Mouse (Mus musculus): ENCODE measurements around the gene Efnb2. TPM values are rescaled to one million over a fixed set of nuclear protein-coding genes. Genes with fewer than 3 reads are reported as not detected.

The Efnb2 gene
- polyA plus RNA-seq, 1 experiment = 89.3 TPM

DNA sequence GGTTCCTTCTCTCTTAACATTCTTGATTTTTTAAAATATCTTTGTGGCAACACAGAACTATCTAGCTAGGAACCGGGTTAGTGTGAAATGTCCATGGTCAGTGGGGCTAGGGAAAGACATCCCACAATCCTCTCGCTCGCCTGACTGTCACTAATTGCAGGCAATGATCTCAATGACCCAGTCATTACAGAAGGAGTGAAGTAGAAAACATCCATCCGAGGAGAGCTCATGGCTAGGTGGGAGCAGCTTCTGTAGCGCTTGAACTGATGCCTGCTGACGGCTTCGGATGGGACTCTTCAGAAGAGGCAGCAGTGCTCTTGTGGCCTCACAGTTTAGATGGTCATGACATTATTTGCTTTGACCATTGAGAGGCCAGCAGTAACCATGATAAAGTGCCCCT lies 29.6 kb downstream of the Efnb2 start:
- TF ChIP-seq CTCF (IDR thresholded peaks at IDR 0.05; ENCODE audit: borderline replicate concordance, extremely low read depth, insufficient read depth, insufficient read length) (no peak), POLR2A (IDR thresholded peaks at IDR 0.05; ENCODE audit: borderline replicate concordance, extremely low read depth, insufficient read depth, insufficient read length, poor library complexity, severe bottlenecking) (no peak)
- DNase-seq (ENCODE audit: low read depth) = no peak

DNA sequence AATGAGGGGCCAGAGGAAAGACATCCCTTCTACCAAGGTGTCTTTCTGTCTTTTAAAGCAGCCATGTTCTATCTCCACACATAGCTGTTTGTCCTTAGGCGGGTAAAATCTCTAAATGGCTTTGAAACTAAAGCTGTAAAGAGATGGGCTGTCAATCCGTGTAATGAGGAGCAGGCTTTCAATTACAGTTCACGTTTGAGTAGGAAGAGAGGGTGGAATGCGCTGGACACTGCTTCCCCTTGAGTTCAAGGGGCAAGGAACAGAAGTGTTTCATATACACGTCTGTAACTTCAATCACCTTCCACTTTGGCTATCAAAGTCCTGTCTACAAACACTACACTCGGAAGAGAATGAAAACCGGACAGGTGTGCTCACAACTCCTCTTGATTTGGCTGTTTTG lies 37.0 kb downstream of the Efnb2 start:
- DNase-seq (ENCODE audit: low read depth) = no peak
- TF ChIP-seq POLR2A (IDR thresholded peaks at IDR 0.05; ENCODE audit: borderline replicate concordance, extremely low read depth, insufficient read depth, insufficient read length, poor library complexity, severe bottlenecking) (no peak), CTCF (IDR thresholded peaks at IDR 0.05; ENCODE audit: borderline replicate concordance, extremely low read depth, insufficient read depth, insufficient read length) (no peak)

DNA sequence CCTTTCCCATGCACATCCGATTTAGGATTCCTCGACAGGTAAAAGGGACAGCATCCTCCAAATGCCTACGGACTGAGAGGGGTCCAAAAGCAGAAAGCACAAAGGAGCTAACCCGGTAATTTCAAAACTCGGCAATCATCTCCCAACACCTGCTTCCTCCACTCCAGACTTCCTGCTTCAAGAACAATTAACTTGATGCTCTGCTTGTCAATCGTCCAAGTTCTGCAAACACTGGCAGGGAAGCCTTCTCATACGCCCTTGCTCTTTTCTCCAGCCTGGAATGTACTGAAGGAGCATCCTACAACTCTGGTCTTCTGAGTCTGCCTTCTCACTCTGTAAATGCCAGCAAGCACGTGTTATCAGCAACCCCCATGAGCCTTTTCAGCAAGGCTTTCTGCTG lies 37.6 kb downstream of the Efnb2 start:
- peak; percentile 71 for DNase-seq (ENCODE audit: low read depth)
- TF ChIP-seq CTCF (IDR thresholded peaks at IDR 0.05; ENCODE audit: borderline replicate concordance, extremely low read depth, insufficient read depth, insufficient read length) = no peak
- TF ChIP-seq POLR2A (IDR thresholded peaks at IDR 0.05; ENCODE audit: borderline replicate concordance, extremely low read depth, insufficient read depth, insufficient read length, poor library complexity, severe bottlenecking) = no peak

DNA sequence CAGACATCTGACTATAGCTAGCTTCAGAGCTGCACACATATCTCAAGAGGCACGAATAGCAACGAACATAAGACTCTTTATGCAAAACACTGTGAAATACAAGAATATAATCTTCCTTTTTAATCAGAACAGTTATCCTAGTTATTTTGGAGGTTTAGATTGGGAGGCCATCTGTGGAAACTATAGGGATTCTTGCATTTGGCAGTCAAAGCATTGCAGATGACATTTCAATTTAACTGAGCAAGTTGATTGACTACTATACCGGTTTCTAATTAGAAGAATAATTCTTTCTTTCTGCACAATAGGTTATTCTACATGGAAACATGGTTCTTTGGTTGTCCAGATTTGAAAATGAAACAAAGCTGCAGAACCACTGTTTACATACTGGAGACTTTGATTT lies 38.6 kb downstream of the Efnb2 start:
- no peak for DNase-seq (ENCODE audit: low read depth)

DNA sequence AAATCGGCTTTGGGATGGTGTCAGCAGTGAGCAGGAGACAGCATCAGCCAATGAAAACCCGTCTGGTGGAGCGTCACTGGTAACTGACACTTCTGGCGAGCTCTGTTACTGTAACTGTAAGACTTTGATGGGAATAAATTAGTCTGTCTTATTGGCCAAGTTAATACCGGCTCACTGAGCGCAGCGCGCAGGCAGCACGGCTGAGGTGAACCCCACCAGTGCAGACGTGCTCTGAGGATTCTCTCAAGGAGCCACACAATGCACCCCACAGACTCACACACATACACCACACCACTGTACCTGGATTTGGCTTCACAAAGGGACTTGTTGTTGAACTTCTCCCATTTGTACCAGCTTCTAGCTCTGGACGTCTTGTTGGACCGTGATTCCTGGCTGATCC lies 39.0 kb downstream of the Efnb2 start:
- TF ChIP-seq CTCF (IDR thresholded peaks at IDR 0.05; ENCODE audit: borderline replicate concordance, extremely low read depth, insufficient read depth, insufficient read length) = no peak
- TF ChIP-seq POLR2A (IDR thresholded peaks at IDR 0.05; ENCODE audit: borderline replicate concordance, extremely low read depth, insufficient read depth, insufficient read length, poor library complexity, severe bottlenecking) = no peak
- DNase-seq (ENCODE audit: low read depth) = peak; percentile 74

More for the DNA sequence above, 38.6 kb downstream of the Efnb2 start:
- TF ChIP-seq POLR2A (IDR thresholded peaks at IDR 0.05; ENCODE audit: borderline replicate concordance, extremely low read depth, insufficient read depth, insufficient read length, poor library complexity, severe bottlenecking) = no peak
- no peak for TF ChIP-seq CTCF (IDR thresholded peaks at IDR 0.05; ENCODE audit: borderline replicate concordance, extremely low read depth, insufficient read depth, insufficient read length)

GRCm38 (mm10) chr8:8621236-8621917 lies 39.7 kb downstream of the Efnb2 start:
- TF ChIP-seq POLR2A (IDR thresholded peaks at IDR 0.05; ENCODE audit: borderline replicate concordance, extremely low read depth, insufficient read depth, insufficient read length, poor library complexity, severe bottlenecking) = no peak
- no peak for TF ChIP-seq CTCF (IDR thresholded peaks at IDR 0.05; ENCODE audit: borderline replicate concordance, extremely low read depth, insufficient read depth, insufficient read length)
- DNase-seq (ENCODE audit: low read depth) = peak; percentile 84

DNA sequence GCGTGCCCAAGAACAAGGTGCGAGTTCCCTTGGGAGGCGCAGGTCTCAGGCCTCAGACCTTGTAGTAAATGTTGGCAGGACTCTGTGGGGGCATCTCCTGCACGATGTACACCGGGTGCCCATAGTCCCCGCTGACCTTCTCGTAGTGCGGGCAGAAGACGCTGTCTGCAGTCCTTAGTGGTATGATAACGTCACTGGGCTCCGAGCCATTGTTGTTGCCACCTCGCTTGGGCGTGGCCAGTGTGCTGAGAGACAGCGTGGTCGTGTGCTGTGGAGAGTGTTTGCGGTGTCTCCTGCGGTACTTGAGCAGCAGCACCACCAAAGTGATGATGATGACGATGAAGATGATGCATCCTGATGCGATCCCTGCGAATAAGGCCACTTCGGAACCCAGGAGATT lies 40.5 kb downstream of the Efnb2 start:
- DNase-seq (ENCODE audit: low read depth) = no peak
- TF ChIP-seq POLR2A (IDR thresholded peaks at IDR 0.05; ENCODE audit: borderline replicate concordance, extremely low read depth, insufficient read depth, insufficient read length, poor library complexity, severe bottlenecking) (no peak), CTCF (IDR thresholded peaks at IDR 0.05; ENCODE audit: borderline replicate concordance, extremely low read depth, insufficient read depth, insufficient read length) (no peak)

GRCm38 (mm10) chr8:8619221-8620194 lies 41.5 kb downstream of the Efnb2 start:
- TF ChIP-seq POLR2A (IDR thresholded peaks at IDR 0.05; ENCODE audit: borderline replicate concordance, extremely low read depth, insufficient read depth, insufficient read length, poor library complexity, severe bottlenecking) (no peak), CTCF (IDR thresholded peaks at IDR 0.05; ENCODE audit: borderline replicate concordance, extremely low read depth, insufficient read depth, insufficient read length) (no peak)
- peak; percentile 67 for DNase-seq (ENCODE audit: low read depth)

DNA sequence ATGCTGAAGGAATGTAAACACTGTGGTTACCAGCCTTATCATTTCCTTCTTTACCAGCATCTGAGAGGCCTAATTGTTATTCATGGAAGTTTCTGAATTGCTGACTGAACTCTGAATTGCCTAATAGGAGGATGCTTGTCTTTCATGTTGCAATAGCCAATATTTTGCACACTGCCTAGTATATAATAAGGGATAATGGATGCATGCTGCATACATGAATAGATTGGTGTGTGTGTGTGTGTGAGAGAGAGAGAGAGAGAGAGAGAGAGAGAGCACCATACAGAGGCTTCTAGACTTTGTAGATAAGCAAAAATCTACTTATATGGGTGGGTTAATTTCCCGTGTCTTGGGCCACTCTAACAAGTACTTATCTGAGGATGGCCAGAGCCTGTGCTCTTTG lies 47.2 kb downstream of the Efnb2 start:
- TF ChIP-seq CTCF (IDR thresholded peaks at IDR 0.05; ENCODE audit: borderline replicate concordance, extremely low read depth, insufficient read depth, insufficient read length) = no peak
- TF ChIP-seq POLR2A (IDR thresholded peaks at IDR 0.05; ENCODE audit: borderline replicate concordance, extremely low read depth, insufficient read depth, insufficient read length, poor library complexity, severe bottlenecking) = no peak
- peak; percentile 50 for DNase-seq (ENCODE audit: low read depth)

- DNase-seq (ENCODE audit: low read depth) = no peak
- TF ChIP-seq CTCF (IDR thresholded peaks at IDR 0.05; ENCODE audit: borderline replicate concordance, extremely low read depth, insufficient read depth, insufficient read length) (no peak), POLR2A (IDR thresholded peaks at IDR 0.05; ENCODE audit: borderline replicate concordance, extremely low read depth, insufficient read depth, insufficient read length, poor library complexity, severe bottlenecking) (no peak)
These were observed 49.1 kb downstream of the Efnb2 start for GRCm38 (mm10) chr8:8611928-8612327.

DNA sequence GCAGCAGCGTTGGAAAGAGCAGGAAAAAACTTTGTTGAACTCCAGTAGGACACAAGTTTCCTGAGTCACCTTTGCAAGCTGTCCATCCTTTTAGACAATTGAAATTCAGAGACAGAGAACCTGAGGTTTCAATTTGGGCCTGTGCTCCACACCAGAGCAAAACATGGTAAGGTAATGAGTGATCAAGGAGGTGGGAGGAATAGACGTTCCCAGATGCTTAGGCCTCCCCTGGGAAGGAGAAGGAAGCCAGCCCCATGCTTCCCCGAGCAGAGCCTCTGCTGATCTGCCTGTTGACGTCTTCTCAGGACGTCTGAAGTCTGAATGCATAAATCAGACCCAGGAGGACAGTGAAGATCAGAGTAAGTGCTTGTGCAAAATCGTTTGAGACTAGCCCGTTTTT lies 51.3 kb downstream of the Efnb2 start:
- TF ChIP-seq POLR2A (IDR thresholded peaks at IDR 0.05; ENCODE audit: borderline replicate concordance, extremely low read depth, insufficient read depth, insufficient read length, poor library complexity, severe bottlenecking) (no peak), CTCF (IDR thresholded peaks at IDR 0.05; ENCODE audit: borderline replicate concordance, extremely low read depth, insufficient read depth, insufficient read length) (no peak)
- DNase-seq (ENCODE audit: low read depth) = no peak

Measured in brain, embryonic 14.5 days (tissue).